In the genomic region with DNA sequence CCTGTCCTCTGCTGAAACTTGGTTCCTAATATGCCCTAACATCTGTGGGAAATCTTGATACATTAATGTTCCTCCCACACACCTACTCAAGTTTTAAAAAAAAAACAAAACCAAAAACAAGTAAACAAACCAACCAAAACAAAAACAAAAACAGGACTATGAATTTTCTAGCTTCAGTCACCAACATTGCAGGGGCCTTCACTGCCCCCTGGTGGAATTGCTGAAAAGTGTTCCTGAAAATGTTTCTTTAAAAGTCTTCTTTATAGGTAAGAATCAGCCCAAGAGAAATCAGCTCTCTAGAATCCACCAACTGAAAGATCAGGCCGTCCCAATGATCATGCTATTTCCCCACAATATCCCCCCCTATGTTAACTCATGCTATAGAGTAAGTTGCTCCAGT, we compare ENCODE assay signal across 8 mouse cellular contexts.
A peak's percentile ranks its signal among the peaks of the same experiment; 100 is the strongest.
DNase-seq lines count a peak whose midpoint lies in the region; TF ChIP-seq lines count a peak whose summit lies in the region.

No protein-coding gene starts in this region.

- H3K4me3 ChIP-seq in thymus, adult 2 months (ENCODE audit: control insufficient read depth, insufficient read depth, low read length): no peak overlapping the region

- DNase-seq in adrenal gland, adult 2 months: peak; percentile 2
- DNase-seq in adrenal gland, postnatal 4 days (ENCODE audit: low spot score in 2 of 2): no peak
- DNase-seq in kidney, adult 9 months: peak; percentile 19
- no peak for DNase-seq in kidney, adult 8-10 months
- peak; percentile 3 for DNase-seq in thymus, postnatal 14 days
- DNase-seq in thymus, adult 2 months: no peak
- DNase-seq in retina, postnatal 7 days (ENCODE audit: low read depth, low spot score): peak; percentile 14
- DNase-seq in urinary bladder, adult 2 months (ENCODE audit: low spot score): no peak

- no peaks in the 10 kb centered on the region for H3K27me3 ChIP-seq in thymus, adult 2 months (ENCODE audit: control insufficient read depth, insufficient read depth, low read length)

- H3K36me3 ChIP-seq in thymus, adult 2 months (ENCODE audit: control insufficient read depth, insufficient read depth, low read length): no peaks in the 10 kb centered on the region

- 26% methylated on average over 1 of the region's 1 CpGs for WGBS in thymus, adult 2 months

- TF ChIP-seq CTCF in thymus, adult 2 months (IDR thresholded peaks at IDR 0.05; ENCODE audit: borderline replicate concordance, control insufficient read depth, extremely low read depth, insufficient read depth, low read length, poor library complexity): no peak

- H3K27ac ChIP-seq in thymus, adult 2 months (ENCODE audit: control insufficient read depth, insufficient read depth, low read length): no peak overlapping the region

- H3K4me1 ChIP-seq in thymus, adult 2 months (replicated peaks; ENCODE audit: control insufficient read depth, insufficient read depth, low read length): no peaks in the 10 kb centered on the region

- TF ChIP-seq POLR2A in thymus, adult 2 months (IDR thresholded peaks at IDR 0.05; ENCODE audit: control insufficient read depth, extremely low read depth, insufficient read depth, low read length, poor library complexity): no peak

Comparison
In these comparisons a context has a peak if more than half of its experiments do, and no peak if none do; other contexts are left out.
1. DNase-seq: peak in adrenal gland, adult 2 months (single experiment), kidney, adult 9 months (single experiment), thymus, postnatal 14 days (single experiment) and retina, postnatal 7 days (single experiment); none in adrenal gland, postnatal 4 days (0 of 2), kidney, adult 8-10 months (0 of 2), thymus, adult 2 months (single experiment) and urinary bladder, adult 2 months (single experiment).